Mouse (Mus musculus): ENCODE measurements around the gene Eps8.

Eps8 gene

GRCm38 (mm10) chr6:137576670-137577371, 77.9 kb downstream of the Eps8 start:
- ATAC-seq (ENCODE audit: insufficient number of reproducible peaks, low FRiP score, low TSS enrichment): no peak

DNA sequence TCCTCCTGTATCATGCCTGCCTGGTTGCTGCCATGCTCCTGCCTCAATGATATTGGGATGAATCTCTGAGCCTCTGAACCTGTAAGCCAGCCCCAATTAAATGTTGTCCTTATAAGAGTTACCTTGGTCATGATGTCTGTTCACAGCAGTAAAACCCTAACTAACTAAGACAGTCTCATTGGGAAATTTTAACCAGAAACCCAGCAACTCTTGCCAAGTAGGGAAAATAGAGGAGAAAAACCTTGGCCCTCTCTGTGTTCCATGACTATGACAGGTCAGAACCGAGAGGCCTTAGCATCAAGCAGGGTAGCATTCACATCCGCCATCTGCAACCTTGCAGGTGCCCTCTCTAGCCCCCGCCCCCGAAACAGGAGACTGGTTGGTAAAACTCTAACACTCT, 78.6 kb downstream of the Eps8 start:
- no peak for ATAC-seq (ENCODE audit: insufficient number of reproducible peaks, low FRiP score, low TSS enrichment)

GRCm38 (mm10) chr6:137573897-137574296, 80.8 kb downstream of the Eps8 start:
- ATAC-seq (ENCODE audit: insufficient number of reproducible peaks, low FRiP score, low TSS enrichment): no peak

GRCm38 (mm10) chr6:137570718-137571131, 84.0 kb downstream of the Eps8 start:
- no peak for ATAC-seq (ENCODE audit: insufficient number of reproducible peaks, low FRiP score, low TSS enrichment)

- no peak for ATAC-seq (ENCODE audit: insufficient number of reproducible peaks, low FRiP score, low TSS enrichment)
Measured at GRCm38 (mm10) chr6:137570019-137570418, 84.7 kb downstream of the Eps8 start.

DNA sequence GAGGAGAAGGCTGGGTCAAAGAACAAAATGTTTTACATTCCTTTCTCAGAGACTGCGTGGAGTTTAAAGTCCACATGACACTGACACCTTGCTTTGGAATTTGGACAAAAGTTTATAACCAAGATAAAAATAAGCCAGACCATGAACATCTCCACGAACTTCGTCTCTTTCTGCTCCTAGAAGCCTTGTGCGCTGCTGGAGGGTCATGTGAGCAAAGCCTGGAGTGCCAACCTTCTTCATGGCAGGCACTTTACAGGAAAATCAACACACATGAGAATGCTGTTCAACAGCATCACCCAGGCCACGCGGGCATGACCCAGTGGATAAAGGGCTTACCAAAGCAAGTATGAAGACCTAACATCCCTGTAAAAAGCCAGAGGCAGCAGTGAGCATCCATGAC, 85.6 kb downstream of the Eps8 start:
- no peak for ATAC-seq (ENCODE audit: insufficient number of reproducible peaks, low FRiP score, low TSS enrichment)

DNA sequence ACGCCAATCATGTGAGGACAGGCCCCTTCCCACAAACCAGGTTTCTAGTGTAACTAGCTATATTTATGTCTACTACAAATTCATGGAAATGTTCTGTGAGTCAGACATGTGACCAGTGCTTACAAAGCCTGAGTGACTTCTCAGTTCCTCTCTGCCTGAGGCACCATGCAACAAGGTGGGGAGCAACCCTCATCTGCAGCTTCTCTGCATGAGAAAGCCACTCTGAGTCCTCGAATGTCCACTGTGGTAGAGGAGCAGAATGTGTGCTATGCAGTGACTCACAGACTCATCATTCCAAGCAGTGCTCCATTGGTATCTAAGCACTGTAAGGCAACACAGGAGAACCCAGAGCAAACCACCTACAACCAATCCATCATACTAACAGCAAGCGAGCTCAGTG, 88.8 kb downstream of the Eps8 start:
- ATAC-seq (ENCODE audit: insufficient number of reproducible peaks, low FRiP score, low TSS enrichment): no peak

- ATAC-seq (ENCODE audit: insufficient number of reproducible peaks, low FRiP score, low TSS enrichment): no peak
Measured at GRCm38 (mm10) chr6:137565454-137565853, 89.2 kb downstream of the Eps8 start.

DNA sequence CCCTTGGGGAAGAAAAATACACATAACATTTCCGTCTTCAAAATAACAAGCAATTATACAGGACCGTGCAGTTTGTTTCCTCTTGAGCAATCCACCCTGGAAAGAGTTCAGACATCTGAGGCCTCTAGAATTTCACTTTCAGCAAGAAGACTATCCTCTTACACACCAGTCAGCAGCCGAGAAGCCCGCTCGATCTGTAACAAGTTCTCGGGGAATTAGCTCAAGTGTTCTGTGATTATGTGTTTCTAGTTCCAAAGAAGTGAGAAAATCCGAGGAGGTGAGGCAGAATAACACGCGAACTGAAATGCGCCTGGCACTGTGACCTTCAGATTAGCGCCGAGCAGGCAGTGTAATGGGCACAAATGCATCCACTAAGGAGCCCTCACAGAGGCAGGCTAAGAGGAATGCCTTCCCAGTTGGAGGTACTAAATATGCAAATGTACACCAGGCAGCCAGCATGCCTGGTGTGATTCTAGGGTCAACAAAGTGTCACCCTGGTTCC, 94.3 kb downstream of the Eps8 start:
- ATAC-seq (ENCODE audit: insufficient number of reproducible peaks, low FRiP score, low TSS enrichment): no peak

DNA sequence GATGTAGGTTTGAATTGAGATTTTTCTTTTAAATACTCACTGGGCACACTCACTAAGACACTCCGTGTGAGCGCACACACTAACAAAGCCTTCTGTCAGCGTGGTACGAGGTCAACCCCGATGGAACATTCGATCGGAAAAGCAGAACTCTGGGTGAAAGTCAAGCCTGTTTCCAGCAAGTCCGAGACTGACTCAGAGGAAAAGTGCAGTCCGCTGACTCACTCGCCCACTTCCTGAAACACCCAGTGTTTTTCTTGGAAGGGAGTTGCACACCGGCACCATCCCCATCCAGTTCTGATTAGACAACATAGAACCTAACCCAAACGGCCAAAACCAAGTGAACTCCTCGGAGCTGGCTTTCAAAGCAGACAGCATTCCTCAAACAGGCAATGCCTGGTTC, 95.8 kb downstream of the Eps8 start:
- no peak for ATAC-seq (ENCODE audit: insufficient number of reproducible peaks, low FRiP score, low TSS enrichment)

DNA sequence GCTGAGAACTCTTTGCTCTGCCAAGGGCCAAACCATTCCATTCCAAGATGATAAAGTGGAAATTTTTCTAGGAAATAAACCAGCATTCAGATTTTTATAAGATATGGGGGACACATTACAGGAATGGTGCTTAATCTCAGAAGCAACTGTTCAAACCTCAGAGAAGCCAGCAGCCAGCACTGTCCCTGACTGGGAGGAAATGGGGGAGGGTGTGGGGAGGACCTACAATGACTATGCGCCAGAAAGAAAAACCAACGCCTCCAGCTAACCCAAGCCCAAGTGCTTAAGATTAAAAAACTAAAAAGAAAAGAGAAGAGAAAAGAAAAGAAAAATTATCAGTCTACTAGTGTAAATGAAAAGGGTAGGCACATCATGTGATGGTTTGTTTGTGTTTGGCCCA, 97.0 kb downstream of the Eps8 start:
- ATAC-seq (ENCODE audit: insufficient number of reproducible peaks, low FRiP score, low TSS enrichment): no peak

- no peak for ATAC-seq (ENCODE audit: insufficient number of reproducible peaks, low FRiP score, low TSS enrichment)
Measured at GRCm38 (mm10) chr6:137557159-137557558, 97.5 kb downstream of the Eps8 start.

- ATAC-seq (ENCODE audit: insufficient number of reproducible peaks, low FRiP score, low TSS enrichment): no peak
Measured at GRCm38 (mm10) chr6:137556636-137557035, 98.0 kb downstream of the Eps8 start.

DNA sequence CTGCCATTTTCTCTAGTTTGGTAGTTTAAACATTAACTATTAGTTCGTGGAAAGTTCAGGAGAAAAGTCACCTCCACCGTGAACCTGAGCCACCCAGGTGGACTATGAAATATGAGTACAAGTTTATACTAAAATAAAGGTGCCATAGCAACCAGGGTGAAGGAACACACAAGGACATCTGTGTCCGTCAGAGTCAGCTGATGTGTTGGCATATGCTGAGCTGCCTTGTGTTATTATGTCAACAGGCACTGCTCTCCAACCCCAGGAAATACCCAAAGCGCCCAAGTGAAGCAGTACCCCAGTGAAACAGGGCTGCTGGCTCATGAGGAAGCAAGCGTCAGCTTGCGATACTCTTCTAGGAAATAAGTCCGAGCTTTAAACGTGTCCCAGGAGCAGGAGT, 104.5 kb downstream of the Eps8 start:
- ATAC-seq (ENCODE audit: insufficient number of reproducible peaks, low FRiP score, low TSS enrichment): no peak

DNA sequence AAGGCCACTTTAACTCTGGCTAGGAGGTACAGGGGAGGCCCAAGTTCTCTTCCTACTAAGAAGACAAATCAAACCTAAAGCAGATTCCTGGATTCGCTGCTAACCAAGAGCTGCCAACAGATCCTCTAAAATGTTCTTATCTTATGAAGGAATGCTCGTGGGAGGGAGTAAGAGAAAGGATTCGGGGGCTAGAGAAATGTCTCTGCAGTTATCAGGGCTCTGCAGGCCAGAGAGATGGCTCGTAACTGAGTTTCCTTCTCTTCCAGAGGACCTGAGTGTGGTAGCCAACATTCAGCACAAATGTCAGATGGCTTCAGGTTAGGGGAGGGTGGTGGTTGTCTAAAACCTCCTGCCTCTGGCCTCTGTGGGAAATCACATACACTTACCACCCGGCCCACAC, 106.1 kb downstream of the Eps8 start:
- ATAC-seq (ENCODE audit: insufficient number of reproducible peaks, low FRiP score, low TSS enrichment): no peak

- no peak for ATAC-seq (ENCODE audit: insufficient number of reproducible peaks, low FRiP score, low TSS enrichment)
Measured at GRCm38 (mm10) chr6:137547555-137547954, 107.1 kb downstream of the Eps8 start.

DNA sequence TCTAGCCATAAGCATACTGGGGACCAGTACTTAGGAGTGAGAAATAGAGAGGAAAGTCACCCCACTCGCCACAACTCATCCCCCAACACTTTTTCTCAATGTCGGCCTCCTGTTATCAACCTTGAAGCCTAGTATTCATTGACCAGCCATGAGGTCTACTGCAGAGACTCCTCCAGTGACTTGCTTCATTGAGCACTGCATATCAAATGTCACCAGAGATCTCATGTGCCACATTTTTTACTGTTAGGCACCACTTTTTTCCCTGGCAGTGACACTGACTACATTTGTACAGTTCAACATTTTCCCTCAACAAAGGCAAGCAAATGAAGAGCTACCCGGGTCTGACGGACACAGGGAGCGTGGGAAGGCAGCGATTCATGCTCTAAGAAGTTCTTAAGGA, 108.6 kb downstream of the Eps8 start:
- no peak for ATAC-seq (ENCODE audit: insufficient number of reproducible peaks, low FRiP score, low TSS enrichment)

- ATAC-seq (ENCODE audit: insufficient number of reproducible peaks, low FRiP score, low TSS enrichment): no peak
Measured at GRCm38 (mm10) chr6:137545341-137545740, 109.3 kb downstream of the Eps8 start.

GRCm38 (mm10) chr6:137542231-137543152, 112.2 kb downstream of the Eps8 start:
- ATAC-seq (ENCODE audit: insufficient number of reproducible peaks, low FRiP score, low TSS enrichment): no peak

DNA sequence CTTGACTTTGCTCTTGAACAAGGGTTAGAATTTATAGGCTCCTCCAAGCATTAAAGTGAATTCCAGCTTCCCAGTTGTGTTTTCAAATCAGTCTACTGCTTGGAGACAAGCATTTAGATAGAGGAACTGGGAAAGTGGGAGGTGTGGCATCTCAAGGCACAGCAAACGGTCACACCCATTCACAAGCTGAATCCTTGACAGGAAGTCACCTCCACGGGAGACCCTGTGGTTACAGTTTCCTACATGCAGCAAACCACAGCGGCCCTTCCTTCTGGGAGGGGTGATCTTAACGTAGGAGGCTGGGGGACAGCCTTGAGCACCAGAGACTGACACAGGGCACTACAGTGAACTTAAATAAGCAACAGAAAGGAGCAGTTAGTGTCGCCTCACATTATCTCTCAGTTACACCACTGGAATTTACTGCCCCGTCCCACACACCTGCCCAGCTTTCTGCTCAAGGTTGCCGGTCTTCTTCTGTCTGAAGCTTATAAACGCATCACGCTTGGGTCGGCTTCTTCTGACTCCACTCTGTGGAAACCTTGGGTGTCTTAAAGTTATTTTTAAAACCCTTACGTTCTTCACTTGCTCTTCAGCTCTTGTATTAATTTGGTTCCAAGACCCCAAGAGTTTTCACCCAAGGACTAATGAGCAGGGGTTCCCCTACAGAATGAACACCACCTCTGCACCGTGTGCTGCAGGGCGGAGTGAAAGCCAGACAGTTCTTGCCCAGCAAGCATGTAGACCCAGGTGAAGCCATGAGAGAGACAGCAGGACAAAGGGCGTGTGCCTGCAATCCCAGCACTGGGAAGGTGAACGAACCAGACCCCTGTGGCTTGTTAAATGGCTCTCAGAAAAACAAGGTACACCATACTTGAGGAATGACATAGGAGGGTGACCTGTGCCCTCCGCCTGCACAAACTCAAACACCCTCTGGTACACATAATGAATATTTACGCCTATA, 113.2 kb downstream of the Eps8 start:
- ATAC-seq (ENCODE audit: insufficient number of reproducible peaks, low FRiP score, low TSS enrichment): no peak
